Mouse (Mus musculus) intestine, embryonic 15.5 days (tissue): ENCODE data around the gene Gcnt1. TPM values are rescaled to one million over a fixed set of nuclear protein-coding genes. Genes with fewer than 3 reads are reported as not detected.

Source experiments
- ATAC-seq: fragments of 200-750 bp; cut with Nextera tagmentation; 2 replicates; pipeline ENCODE4 v1.8.0; 2017; ENCODE audit warnings: moderate TSS enrichment, moderate library complexity
- H3K27ac ChIP-seq: fragments of 300-500 bp; sonication (generic); 2 replicates; pipeline ENCODE4 v1.5.1; 2015; ENCODE audit warnings: mild to moderate bottlenecking, inconsistent platforms
- H3K27me3 ChIP-seq: fragments of 300-500 bp; sonication (generic); replicated peaks from 2 replicates; pipeline ENCODE4 v1.6.1; 2015; ENCODE audit warnings: inconsistent platforms
- H3K36me3 ChIP-seq: fragments of 300-500 bp; sonication (generic); 2 replicates; pipeline ENCODE4 v1.6.1; 2015; ENCODE audit warnings: inconsistent platforms
- H3K4me1 ChIP-seq: fragments of 300-500 bp; sonication (generic); replicated peaks from 2 replicates; pipeline ENCODE4 v1.6.1; 2015; ENCODE audit warnings: inconsistent platforms
- H3K4me2 ChIP-seq: fragments of 300-500 bp; sonication (generic); replicated peaks from 2 replicates; pipeline ENCODE4 v1.6.1; 2015; ENCODE audit warnings: mild to moderate bottlenecking, inconsistent platforms
- H3K4me3 ChIP-seq: fragments of 300-500 bp; sonication (generic); replicated peaks from 2 replicates; pipeline ENCODE4 v1.5.1; 2015; ENCODE audit warnings: inconsistent platforms
- H3K9ac ChIP-seq: fragments of 300-500 bp; sonication (generic); 2 replicates; pipeline ENCODE4 v1.6.1; 2015; ENCODE audit warnings: inconsistent platforms
- H3K9me3 ChIP-seq: fragments of 300-500 bp; sonication (generic); 2 replicates; pipeline ENCODE4 v1.6.1; 2016; ENCODE audit warnings: inconsistent platforms
- WGBS: fragments of 180-500 bp; shearing (Covaris S2); methylation state at CpG from one replicate; pipeline ENCODE4 v1.1.7; 2015; 5-methylcytosine and 5-hydroxymethylcytosine counted together
- polyA plus RNA-seq: library from polyadenylated mRNA; unstranded; fragments of >200 nt; fragmentation: Nextera tagmentation; extraction: Ambion mirVana; gene quantifications from 2 replicates; pipeline ENCODE4 v1.2.1, GENCODE M21; 2015

The Gcnt1 gene
- polyA plus RNA-seq, 1 experiment from 2014 or later: 4.3 TPM

DNA sequence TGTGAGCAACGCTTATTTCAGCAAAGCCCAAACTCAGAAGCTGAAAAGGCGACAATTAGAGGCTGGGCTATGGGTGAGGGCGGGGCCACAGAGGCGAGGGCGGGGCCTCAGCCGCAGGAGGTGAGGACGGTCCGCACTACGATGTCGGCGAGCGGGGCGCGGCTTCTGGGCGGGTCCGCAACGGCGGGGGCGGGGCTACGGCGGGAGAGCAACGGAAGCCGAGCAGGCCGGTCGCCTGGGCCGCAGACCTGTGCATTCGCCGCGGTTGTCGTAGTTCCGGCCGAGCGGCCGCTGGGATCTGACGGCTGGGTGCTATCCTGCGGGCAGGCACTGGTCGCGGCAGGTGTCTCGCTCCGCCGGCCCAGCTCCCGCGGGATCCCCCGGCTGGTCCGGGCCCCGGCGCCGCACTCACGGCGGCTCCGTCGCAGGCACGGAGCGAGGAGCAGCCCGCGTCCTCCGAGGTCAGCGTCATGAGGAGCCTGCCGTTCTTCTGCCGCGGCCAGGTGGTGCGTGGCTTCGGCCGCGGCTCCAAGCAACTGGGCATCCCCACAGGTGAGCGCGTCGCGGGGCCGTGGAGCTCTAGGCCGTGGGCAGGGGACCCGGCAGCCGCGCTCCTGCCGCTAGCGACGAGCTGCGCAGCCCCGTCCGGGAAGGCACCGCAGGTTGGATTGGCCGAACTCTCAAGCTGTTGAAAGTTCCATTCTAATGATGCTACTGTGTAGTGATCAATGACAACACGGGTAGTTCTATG lies 21.4 kb upstream of the Gcnt1 start, which contains the start of gene Rfk:
Gene Rfk, plus strand, starts transcription at position 203 of the 751 bp plus-strand sequence.
- 0 out of 2 replicates have a peak, but pooled peaks cover 4% of the 10 kb centered on the region for H3K36me3 ChIP-seq
- under 1% methylated on average over 83 of the region's 83 CpGs for WGBS
- peak within 1 kb of the TSS; percentile 52 for H3K27ac ChIP-seq
- H3K27me3 ChIP-seq: no peaks in the 10 kb centered on the region; the same call in 1 of the 2 replicates
- H3K9ac ChIP-seq: peak within 1 kb of the TSS; percentile 76
- 0 out of 2 replicates have a peak, but pooled peaks cover 2% of the 10 kb centered on the region for H3K4me1 ChIP-seq
- no peaks in the 10 kb centered on the region for H3K9me3 ChIP-seq
- peak; percentile 99 for ATAC-seq
- H3K4me2 ChIP-seq: peak within 1 kb of the TSS; percentile 67
- peak within 1 kb of the TSS; percentile 62 for H3K4me3 ChIP-seq

DNA sequence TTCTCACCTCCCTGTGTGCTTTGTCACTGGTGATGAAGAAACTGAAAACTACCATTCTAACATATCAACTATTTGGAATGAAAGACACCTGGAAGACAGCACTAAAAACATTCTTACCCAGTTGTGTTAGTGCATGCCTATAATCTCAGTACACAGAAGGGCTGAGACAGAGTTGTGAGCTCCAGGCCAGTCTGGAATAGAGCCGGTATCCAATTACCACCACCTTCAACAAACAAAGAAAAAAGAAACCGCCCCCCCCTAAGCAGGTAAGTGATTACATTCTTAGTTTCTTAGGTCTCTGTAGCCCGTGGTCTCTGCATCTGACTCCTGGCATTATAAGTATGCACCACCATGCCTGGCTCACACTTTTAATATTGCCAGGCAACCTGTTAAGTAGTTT lies 20.2 kb upstream of the Gcnt1 start:
- Histone ChIP-seq H3K4me1 (0 out of 2 replicates have a peak, but pooled peaks cover 2% of the 10 kb centered on the region), H3K27ac (no peak overlapping the region), H3K27me3 (no peaks in the 10 kb centered on the region; the same call in 1 of the 2 replicates), H3K9ac (no peak overlapping the region), H3K4me3 (0 out of 2 replicates have a peak overlapping the region, but pooled peaks have one; percentile 3), H3K4me2 (peak overlapping the region; percentile 67), H3K36me3 (no peaks in the 10 kb centered on the region), H3K9me3 (no peaks in the 10 kb centered on the region)
- WGBS: 15% methylated on average over 3 of the region's 3 CpGs
- ATAC-seq: no peak

DNA sequence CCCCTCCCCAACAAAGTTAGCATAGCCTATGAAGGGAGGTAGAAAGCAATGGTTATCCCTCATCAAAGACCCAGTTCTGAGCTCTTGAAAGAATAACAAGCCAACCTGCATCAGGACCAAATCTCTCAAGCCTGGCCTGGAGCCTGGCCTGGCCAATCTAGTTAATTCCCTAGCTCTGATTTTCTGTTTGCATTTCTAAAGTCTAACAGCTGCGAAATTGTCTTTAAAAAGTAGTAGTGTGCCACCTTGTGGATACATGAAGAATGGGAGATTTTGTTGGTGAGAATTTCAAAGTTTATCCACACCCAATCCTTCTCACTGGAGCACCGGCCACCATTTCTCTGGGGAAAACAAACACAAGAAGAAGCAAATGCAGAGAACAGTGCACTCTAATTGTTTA lies 15.8 kb upstream of the Gcnt1 start:
- ATAC-seq: no peak

DNA sequence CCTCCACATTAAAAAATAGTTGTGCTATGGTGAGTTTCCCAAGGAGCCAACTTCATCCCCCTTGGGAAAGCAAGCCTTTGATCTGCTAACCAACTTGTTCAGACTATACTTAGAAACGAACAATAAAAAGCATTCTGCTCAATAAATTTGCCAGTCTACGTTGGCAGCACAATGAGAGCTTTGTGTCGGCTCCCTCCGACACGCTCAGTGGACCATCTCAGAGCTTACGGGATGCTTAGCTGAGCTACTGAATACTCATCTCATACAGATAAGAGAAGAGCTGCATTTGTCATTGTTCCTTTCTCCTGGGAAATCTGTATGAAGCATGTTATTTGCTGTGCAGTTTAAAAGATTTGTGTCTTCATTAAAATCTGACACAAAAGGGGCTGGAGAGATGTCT lies 13.8 kb upstream of the Gcnt1 start:
- ATAC-seq: no peak
- H3K36me3 ChIP-seq: no peaks in the 10 kb centered on the region
- no peak overlapping the region for H3K9ac ChIP-seq
- no peaks in the 10 kb centered on the region for H3K4me1 ChIP-seq
- no peak overlapping the region for H3K4me3 ChIP-seq
- no peak overlapping the region for H3K4me2 ChIP-seq
- WGBS: 72% methylated on average over 6 of the region's 6 CpGs
- no peaks in the 10 kb centered on the region for H3K9me3 ChIP-seq
- H3K27me3 ChIP-seq: no peaks in the 10 kb centered on the region
- H3K27ac ChIP-seq: no peak overlapping the region

More for the DNA sequence above, 15.8 kb upstream of the Gcnt1 start:
- Histone ChIP-seq H3K4me2 (no peak overlapping the region), H3K9me3 (no peaks in the 10 kb centered on the region), H3K27me3 (no peaks in the 10 kb centered on the region; the same call in 1 of the 2 replicates), H3K36me3 (no peaks in the 10 kb centered on the region), H3K4me1 (no peaks in the 10 kb centered on the region), H3K4me3 (no peak overlapping the region), H3K27ac (no peak overlapping the region), H3K9ac (no peak overlapping the region)
- 10% methylated on average over 2 of the region's 2 CpGs for WGBS

DNA sequence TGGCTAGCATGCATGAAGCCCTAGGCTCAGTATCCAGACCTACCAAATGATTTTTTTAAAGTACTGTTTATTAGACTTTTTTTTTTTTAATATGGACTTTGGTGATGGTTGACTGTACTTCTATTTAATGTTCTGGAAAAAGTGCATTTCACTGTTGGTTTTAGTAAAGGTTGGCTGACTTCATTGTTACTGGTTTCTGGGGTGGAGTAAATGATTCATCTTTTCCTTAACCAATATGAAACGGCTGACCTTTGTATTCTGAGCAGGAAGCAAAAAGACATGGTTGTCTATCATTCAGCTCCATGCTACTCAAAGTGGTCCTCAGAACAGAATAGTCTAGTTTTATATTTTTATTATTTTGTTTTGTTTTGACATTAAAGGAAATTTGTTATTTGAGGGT lies 12.8 kb upstream of the Gcnt1 start:
- WGBS: 70% methylated on average over 1 of the region's 1 CpGs
- Histone ChIP-seq H3K4me1 (no peaks in the 10 kb centered on the region), H3K36me3 (no peaks in the 10 kb centered on the region), H3K27ac (no peak overlapping the region), H3K4me3 (no peak overlapping the region), H3K4me2 (no peak overlapping the region), H3K9me3 (no peaks in the 10 kb centered on the region), H3K9ac (no peak overlapping the region), H3K27me3 (no peaks in the 10 kb centered on the region)
- ATAC-seq: no peak

DNA sequence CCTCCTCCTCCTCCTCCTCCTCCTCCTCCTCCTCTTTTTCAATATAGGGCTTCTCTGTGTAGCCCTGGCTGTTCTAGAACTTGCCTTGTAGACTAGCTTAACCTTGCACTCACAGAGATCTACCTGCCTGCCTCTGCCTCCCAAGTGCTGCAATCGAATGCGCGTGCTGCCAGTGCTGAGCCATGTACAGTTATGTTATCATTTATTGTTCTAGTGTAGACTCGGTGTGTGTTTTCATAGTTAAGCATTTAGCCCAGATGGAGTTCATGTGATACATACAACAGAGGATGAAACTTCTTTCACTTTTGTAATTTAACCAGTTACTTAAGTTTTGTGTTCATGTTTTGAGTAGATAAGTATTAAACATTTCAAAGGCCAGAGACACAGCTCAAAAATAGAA lies 12.4 kb upstream of the Gcnt1 start:
- Histone ChIP-seq H3K36me3 (no peaks in the 10 kb centered on the region), H3K27ac (no peak overlapping the region), H3K4me3 (no peak overlapping the region), H3K4me2 (no peak overlapping the region), H3K9ac (no peak overlapping the region), H3K27me3 (no peaks in the 10 kb centered on the region), H3K9me3 (no peaks in the 10 kb centered on the region), H3K4me1 (no peaks in the 10 kb centered on the region)
- 97% methylated on average over 4 of the region's 4 CpGs for WGBS
- no peak for ATAC-seq

DNA sequence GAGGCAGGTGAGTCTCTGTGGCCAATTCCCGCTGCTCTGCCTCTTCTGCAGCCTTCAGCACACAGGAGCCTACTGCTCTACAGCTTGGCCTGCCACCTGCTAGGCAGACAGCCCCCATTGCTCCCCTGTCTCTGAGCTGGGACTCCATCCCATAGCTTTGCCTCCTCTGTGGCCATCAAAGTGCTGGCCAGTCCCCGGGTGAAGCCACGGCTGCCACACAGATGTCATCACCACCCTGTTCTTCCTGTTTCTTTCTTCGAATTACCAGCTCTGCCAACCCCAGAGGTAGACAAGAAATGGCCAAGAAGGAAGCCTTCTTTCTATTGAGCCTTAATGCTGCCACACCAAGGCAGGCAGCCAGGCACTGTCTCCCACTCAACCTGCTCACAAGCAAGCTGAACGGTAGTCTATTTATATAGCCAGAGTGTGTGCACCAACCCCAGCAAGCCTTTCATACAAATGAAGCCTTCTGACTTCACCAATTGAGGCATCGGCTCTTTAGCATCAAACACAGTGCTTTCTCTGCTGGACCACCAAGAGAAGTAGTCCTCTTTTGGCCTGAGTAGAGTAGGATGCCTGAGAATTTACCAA lies 10.3 kb upstream of the Gcnt1 start:
- no peak overlapping the region for H3K9ac ChIP-seq
- H3K4me1 ChIP-seq: no peaks in the 10 kb centered on the region
- no peak overlapping the region for H3K4me2 ChIP-seq
- WGBS: 82% methylated on average over 6 of the region's 6 CpGs
- no peak overlapping the region for H3K27ac ChIP-seq
- ATAC-seq: no peak
- no peak overlapping the region for H3K4me3 ChIP-seq
- no peaks in the 10 kb centered on the region for H3K36me3 ChIP-seq
- H3K27me3 ChIP-seq: no peaks in the 10 kb centered on the region
- H3K9me3 ChIP-seq: no peaks in the 10 kb centered on the region

DNA sequence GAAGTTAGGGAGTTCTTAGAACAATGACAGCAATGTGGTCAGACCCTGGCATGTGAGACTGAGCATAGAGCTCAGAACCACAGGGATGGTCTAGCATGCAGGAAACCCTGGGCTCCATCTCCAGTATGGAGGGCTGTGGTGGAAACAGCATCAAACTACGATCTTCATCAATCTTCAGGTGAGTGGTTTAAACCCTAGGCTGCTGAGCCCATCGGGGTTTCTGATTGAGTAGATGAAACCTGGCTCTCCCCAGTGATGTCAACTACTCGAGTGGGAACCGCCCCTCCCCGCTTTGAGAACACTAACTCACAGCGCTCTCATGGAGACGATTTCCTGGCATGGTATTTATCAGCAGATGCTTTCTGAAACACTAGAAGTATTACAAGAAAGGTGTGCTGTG lies 7.9 kb upstream of the Gcnt1 start:
- no peak overlapping the region for H3K9ac ChIP-seq
- 45% methylated on average over 7 of the region's 7 CpGs for WGBS
- H3K9me3 ChIP-seq: no peaks in the 10 kb centered on the region
- no peak overlapping the region for H3K27ac ChIP-seq
- no peaks in the 10 kb centered on the region for H3K36me3 ChIP-seq
- H3K4me3 ChIP-seq: no peak overlapping the region
- no peaks in the 10 kb centered on the region for H3K4me1 ChIP-seq
- no peak overlapping the region for H3K4me2 ChIP-seq
- H3K27me3 ChIP-seq: no peaks in the 10 kb centered on the region
- ATAC-seq: no peak

DNA sequence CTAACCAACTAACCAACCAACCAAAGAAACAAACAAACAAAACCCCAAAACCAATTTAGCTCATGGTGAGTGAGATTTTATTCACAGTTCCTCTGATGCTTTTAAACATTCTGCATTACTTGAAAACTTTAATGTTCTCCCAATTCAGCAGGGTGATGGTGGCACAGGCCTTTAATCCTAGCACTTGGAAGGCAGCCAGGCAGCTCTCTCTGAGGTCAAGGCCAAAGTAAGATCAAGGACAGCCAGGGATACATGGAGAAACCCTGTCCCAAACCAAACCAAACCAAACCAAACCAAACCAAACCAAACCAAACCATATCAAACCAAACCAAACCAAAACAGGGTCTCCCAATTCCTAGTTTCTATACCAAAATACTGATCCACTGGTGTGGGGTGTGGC lies 6.2 kb upstream of the Gcnt1 start:
- no peaks in the 10 kb centered on the region for H3K27me3 ChIP-seq
- H3K27ac ChIP-seq: no peak overlapping the region
- no peak for ATAC-seq

DNA sequence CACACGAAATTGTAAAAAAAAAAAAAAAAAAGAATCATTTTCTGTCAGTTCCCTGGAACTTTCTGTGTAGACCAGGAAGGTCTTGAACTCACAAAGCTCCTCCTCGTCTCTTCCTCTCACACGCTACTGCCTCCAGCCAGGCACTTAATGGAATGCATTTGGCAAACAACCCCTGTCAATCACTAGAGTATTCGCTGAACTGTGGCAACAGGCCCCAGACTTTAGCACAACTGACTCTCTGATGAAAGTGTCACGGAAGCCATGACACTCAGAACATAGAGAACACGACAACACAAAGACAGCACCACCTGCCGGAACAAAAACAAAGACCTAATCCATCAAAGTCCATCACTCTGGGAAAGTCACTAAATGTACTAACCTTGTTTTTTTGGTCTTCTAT lies 3.1 kb downstream of the Gcnt1 start:
- no peaks in the 10 kb centered on the region for H3K27me3 ChIP-seq
- H3K4me3 ChIP-seq: no peak overlapping the region
- H3K36me3 ChIP-seq: no peaks in the 10 kb centered on the region
- no peak overlapping the region for H3K9ac ChIP-seq
- H3K9me3 ChIP-seq: no peaks in the 10 kb centered on the region
- no peak for ATAC-seq
- H3K4me2 ChIP-seq: no peak overlapping the region
- WGBS: 66% methylated on average over 7 of the region's 7 CpGs
- H3K27ac ChIP-seq: no peak overlapping the region
- H3K4me1 ChIP-seq: no peaks in the 10 kb centered on the region

More for the DNA sequence above, 6.2 kb upstream of the Gcnt1 start:
- no peaks in the 10 kb centered on the region for H3K36me3 ChIP-seq
- no peak overlapping the region for H3K4me3 ChIP-seq
- no peaks in the 10 kb centered on the region for H3K4me1 ChIP-seq
- H3K4me2 ChIP-seq: no peak overlapping the region
- no peaks in the 10 kb centered on the region for H3K9me3 ChIP-seq
- no peak overlapping the region for H3K9ac ChIP-seq

DNA sequence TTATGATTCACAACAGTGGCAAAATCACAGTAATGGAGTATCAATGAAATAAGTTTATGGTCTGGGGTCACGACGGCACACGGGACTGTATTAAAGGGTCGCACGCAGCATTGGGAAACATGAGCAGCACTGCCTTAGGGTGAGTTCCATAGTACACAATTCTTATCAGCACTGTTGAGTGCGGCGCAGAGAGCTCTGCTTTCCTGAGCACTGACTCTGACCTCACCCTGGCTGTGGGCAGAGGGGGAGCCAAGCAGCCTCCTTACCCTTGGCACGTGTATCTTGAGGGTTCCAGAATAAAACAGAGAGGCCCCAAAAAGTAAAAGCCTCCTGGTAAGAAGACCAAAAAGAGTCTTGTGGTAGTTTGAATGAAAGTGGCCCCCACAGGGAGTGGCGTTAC lies 4.1 kb downstream of the Gcnt1 start:
- Histone ChIP-seq H3K4me1 (no peaks in the 10 kb centered on the region), H3K9ac (no peak overlapping the region), H3K4me2 (no peak overlapping the region), H3K27me3 (no peaks in the 10 kb centered on the region), H3K9me3 (no peaks in the 10 kb centered on the region), H3K4me3 (no peak overlapping the region), H3K36me3 (no peaks in the 10 kb centered on the region), H3K27ac (no peak overlapping the region)
- WGBS: 81% methylated on average over 9 of the region's 9 CpGs
- ATAC-seq: no peak

DNA sequence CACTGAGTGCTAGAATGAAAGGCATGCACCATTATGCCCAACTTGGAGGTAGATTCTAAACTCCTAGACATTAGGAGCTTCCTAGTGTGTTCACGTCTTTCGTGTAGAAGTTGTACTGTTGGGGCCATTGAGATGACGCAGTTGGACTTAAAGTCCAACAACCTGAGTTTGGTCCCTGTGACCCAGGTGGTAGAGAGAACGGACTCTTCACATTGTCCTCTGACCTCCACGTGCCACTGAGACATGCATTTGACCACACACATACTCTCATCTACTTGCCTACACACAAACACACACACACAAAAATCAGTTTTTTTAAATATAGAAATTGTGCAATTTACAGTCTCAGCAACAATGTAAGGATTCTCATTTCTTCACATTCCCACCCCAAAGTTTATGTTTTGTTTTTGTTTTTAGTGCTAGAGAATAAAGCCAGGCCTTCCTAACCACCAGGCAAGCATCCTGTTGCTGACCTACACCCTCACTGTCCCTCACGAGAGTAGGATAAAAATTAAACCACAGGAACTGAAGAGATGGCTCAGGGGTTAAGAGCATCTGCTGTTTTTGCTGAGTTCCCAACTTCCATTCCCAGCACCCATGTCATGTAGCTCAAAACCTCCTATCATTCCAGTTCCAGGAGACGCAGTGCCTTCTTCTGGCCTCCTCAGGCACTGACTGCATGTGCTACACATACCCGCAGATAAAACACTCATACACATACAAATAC lies 6.1 kb downstream of the Gcnt1 start:
- no peak overlapping the region for H3K4me3 ChIP-seq
- ATAC-seq: no peak
- no peak overlapping the region for H3K9ac ChIP-seq
- no peak overlapping the region for H3K27ac ChIP-seq
- H3K36me3 ChIP-seq: no peaks in the 10 kb centered on the region
- H3K9me3 ChIP-seq: no peaks in the 10 kb centered on the region
- WGBS: 90% methylated on average over 8 of the region's 8 CpGs
- no peaks in the 10 kb centered on the region for H3K4me1 ChIP-seq
- H3K27me3 ChIP-seq: no peaks in the 10 kb centered on the region
- no peak overlapping the region for H3K4me2 ChIP-seq
